Mouse (Mus musculus) mouse embryonic stem cell (cell line): ENCODE data around the gene Ccdc152.

ENCODE experiments used
- in situ Hi-C, 2 experiments: fragments of 300-500 bp; cut with MboI; formaldehyde crosslinking; loops; 1 replicate in 1 of 2; 3 replicates in 1 of 2; pipeline ENCODE4 v1.14.3; 2019 to 2020; ENCODE audit warnings: low sequenced_read_pairs in 2 of 2, low pct_unique_long_range_greater_than_20kb in 1 of 2, mixed read lengths in 1 of 2; ENCODE audit not compliant: unreplicated experiment in 1 of 2

Ccdc152 gene

DNA sequence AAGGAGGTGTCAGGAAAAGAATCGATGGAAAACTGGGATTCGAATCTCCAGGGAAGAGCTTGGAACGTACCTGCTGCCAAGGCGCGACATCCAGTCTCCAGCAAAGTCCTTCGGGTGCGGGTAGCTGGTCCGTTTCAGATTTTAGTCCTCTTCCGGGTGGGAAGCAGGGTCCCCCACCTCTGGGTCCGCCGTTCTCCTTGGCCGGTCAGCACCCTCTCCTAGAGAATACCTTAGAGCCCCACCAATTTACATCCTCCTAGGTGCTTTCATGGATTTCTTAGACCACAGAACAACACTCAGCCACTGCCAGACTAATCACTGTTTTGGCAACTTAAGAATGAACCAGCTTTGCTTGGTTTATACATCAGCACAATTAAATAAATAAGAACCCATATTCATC, at the start of gene Ccdc152:
Gene Ccdc152, minus strand, starts transcription at position 101 of the 400 bp plus-strand sequence.
- in situ Hi-C loops: no loop called here

- in situ Hi-C loops: no loop called here
Observed at GRCm38 (mm10) chr15:3349306-3350064, 46.2 kb upstream of the Ccdc152 start.

DNA sequence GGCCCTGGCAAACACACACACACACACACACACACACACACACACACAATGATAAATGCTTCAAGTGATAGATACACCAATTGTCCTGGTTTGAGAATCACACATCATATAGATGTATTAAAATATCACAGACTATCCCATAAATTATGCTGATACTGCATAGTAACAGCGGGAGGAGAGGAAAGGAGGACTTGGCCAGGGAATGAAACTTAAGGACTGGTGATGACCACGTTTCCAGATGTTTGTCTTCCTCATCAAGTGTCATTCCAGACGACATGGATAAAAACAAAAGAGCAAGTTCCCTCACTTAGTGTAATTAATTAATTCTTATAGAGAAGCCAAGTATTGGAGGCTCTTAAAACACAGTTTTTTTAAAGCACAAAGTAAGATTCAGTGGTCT, 43.4 kb upstream of the Ccdc152 start:
- in situ Hi-C loops: no loop called here

DNA sequence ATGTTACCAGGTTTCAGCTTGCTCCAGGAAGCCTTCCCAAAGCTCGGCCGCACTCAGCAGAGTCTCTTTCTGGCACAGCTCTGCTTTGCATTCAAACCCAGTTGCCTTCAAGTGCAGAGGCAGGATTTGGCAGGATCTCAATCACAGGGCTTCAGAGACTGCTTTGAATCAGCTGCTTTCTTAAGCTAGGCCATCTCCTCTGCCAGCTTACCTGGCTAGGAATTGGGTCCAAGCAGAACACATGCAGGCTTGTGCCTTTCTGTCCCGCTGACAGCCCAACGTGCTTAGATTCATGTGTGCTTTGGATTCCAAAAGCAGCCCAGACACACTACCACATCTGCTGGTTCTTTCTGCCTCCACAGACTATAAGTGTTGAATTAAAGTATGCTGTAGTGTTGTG, 41.2 kb upstream of the Ccdc152 start:
- in situ Hi-C loops: no loop called here

GRCm38 (mm10) chr15:3341806-3342582, 38.7 kb upstream of the Ccdc152 start:
- in situ Hi-C loops: no loop called here

- in situ Hi-C loops: no loop called here
Observed at GRCm38 (mm10) chr15:3339847-3340246, 36.5 kb upstream of the Ccdc152 start.

- in situ Hi-C loops: no loop called here
Observed at GRCm38 (mm10) chr15:3332517-3332916, 29.2 kb upstream of the Ccdc152 start.

GRCm38 (mm10) chr15:3331813-3332212, 28.5 kb upstream of the Ccdc152 start:
- in situ Hi-C loops: no loop called here

DNA sequence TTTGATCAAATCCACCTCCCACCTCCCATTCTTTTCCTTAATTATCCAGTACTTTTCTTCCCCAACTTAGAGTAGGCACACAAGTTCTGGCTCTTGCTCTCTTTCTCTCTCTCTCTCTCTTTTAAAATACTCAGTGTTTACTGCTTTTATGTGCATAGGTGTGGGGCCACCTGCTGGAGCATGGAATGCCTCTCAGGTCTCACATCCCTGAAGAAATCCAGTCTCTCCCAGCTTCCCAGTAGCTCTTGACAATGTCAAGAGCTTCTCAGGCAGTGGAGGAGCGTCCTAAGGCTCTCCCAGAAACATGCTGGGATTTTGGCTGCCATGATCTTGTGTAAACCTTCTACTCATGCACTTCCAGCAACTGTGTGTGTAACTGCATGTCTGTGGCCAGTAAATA, 27.0 kb upstream of the Ccdc152 start:
- in situ Hi-C loops: no loop called here

DNA sequence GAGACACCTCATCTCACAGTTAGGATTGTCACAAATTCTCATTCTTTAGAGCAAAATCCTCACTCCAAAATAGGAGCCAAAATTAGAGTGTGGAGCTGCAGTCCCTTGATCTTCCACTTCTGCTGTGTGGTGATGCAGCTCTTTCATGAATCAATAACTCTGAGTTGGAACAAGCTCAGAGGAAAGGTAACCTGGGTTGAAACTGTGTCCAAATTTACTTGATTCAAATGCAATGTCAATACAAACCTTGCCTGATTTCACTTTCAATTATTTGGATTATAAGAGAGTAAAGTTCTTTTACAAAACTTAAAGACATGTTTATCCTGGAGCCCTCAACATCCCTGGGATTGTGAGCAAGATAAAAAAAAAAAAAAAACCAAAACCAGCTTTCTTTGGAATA, 19.7 kb upstream of the Ccdc152 start:
- in situ Hi-C loops: no loop called here

DNA sequence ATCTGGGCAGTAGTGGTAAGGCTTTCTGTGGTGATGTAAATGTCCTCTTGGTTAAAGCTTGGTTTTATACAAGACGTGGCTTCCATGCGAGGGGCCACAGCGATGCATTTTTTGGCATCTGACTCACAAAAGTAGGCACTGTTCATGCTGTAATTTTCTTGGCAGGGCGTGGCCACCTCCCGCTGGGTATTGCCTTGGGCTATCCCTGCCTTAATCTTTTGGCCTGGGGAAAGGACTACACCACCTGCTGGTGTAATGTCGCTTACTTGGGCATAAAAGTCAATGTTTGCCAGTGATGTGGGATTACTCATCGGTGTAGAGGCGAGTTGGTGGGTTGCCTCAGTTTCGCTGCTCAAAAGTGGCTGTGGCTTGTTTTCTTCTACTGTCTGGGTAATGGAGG, 16.6 kb upstream of the Ccdc152 start:
- in situ Hi-C loops: no loop called here

DNA sequence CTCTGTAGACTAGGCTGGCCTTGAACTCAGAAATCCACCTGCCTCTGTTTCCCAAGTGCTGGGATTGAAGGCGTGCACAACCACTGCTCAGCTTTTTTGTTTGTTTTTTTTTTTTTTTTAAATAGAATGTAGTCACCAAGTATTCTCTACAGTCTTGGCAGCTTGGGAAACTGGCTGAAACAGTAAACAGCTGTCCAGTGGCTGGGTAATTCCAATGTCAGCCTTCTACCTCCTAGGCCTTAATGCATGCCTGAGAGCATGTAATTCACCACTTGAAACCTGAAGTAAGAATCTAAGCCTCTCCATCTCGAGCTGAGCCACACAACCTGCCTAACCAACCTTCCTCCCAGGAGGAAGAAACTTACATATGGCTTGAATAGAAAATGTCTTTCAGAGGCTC, 13.3 kb upstream of the Ccdc152 start:
- in situ Hi-C loops: no loop called here

DNA sequence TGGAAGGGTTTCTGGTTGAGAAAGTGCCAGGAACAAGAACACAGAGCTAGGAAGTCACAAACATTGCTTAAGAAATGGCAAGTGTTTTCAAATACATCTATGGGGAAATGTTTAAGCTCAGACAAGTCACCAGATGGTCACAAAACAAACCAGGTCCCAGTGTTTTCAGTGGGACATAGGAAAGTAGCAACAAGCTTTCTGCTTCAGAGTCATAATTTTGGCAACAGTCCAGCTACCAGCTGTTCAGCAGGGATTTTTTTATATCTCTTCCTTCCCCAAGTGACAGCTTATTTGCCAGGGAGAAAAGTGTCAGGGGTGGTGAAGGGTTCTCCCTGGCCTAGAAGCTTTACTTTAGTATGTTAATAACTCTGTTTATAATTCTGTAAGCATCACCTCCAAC, 9.6 kb upstream of the Ccdc152 start:
- in situ Hi-C loops: no loop called here

DNA sequence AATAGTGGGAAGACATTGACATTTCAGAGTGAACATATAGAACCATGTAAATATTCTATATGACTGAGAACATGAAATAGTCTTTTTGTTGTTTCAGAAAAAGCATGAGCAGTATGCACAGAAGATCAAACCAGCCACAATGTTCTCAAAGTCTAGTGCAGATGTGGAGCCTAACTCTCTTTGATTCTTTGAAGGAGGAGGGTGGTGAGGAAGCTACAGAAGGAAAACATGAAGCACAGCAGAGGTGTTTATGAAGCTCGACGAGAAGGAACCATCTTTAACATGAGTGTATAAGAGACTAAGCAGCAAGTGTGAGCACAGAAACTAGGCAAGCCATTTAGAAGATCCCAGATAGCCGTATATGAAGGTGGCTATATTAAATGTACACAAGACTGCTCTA, 6.5 kb upstream of the Ccdc152 start:
- in situ Hi-C loops: no loop called here

- in situ Hi-C loops: no loop called here
Observed at GRCm38 (mm10) chr15:3300361-3301100, 2.8 kb downstream of the Ccdc152 start.

DNA sequence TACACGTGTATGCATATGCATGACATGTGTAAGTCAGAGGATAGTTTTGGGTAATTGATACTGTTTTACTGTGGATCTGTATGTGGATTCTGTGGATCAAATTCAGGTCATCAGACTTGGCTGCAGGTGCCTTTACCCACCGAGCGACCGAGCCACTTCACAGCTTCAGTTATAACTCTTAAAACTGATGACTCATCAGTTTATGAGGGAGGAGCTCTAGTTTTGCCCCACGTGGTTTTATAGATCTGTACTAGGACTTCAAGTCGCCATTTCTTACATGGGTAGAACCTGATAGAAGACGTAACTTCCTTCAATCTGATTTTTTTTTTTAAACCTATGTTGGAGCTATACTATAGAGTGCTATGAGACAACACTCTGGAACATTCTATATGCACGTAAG, 5.7 kb downstream of the Ccdc152 start:
- in situ Hi-C loops: no loop called here

DNA sequence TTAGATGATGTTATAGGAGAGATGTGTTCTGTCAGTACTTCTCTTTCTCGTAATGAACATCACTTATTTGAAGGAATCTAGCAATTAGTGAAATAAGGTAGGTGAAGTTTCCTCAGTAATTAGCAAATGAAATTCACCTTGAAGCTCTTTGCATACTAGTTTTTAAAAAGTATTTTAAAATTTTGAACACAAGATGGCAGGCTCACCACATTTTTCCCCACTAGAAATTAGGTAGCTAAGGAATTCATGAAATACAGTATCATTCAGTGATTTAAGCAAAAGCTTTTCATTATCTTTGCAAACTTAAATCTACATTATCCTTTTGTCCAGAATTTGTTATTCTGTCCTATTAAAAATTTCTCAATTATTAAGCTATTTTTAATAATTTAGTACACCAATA, 7.3 kb downstream of the Ccdc152 start:
- in situ Hi-C loops: no loop called here

DNA sequence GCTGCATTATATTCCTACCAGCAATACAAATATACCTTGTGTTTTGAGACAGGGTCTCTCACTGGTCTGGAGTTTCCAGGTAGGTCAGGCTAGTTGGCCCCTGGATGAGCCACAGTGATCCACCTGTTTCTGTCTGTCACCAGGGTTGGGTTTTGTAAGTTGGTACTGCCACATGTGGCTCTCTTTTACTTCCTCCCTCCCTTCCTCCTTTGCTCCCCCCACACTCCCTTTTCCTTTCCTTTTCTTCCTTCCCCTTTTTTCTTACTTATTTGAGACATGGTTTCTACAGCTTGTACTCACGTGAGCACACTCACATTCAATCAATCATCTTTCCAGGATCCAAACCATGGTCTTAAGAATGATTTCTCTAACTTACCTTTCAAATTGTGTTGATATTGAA, 9.8 kb downstream of the Ccdc152 start:
- in situ Hi-C loops: no loop called here

DNA sequence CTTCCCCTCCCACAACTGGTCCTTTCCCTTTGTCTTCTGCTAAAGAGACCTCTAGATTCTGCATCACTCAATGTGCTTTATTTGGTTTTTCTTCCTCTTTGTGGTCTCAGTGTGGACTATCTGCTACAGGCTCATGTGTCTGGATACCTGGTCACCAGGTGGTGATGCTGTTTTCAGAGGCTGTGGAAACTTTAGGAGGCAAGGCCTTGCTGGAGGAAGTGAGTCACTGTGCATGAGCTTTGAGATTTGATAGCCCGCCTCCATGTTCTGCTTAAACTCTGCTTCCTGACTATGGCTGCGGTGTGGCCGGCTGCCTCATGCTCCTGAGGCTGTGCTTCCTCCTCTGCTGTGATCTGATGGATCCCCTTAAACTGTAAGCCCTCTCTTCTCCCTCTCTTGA, 12.9 kb downstream of the Ccdc152 start:
- in situ Hi-C loops: no loop called here
